Mouse (Mus musculus) gastrocnemius, postnatal 10 days (tissue): Measurements from ENCODE around the gene Ranbp3l. TPM values are rescaled to one million over a fixed set of nuclear protein-coding genes. Genes with fewer than 3 reads are reported as not detected.
"Not testable (repeated sequence)": the region's sequence is repeated elsewhere in the genome, so short reads cannot be mapped to it uniquely, and the experiment has no call there.

Source experiments
- DNase-seq: peaks from one replicate; pipeline ENCODE4 v3.0.0; 2021; ENCODE audit warnings: mixed read lengths
- long read RNA-seq, 2 experiments: library from polyadenylated mRNA; stranded (forward); transcript quantifications; one replicate each; pipeline ENCODE4 v2.0.0; 2021
- total RNA-seq, 2 experiments: library from RNA; stranded (reverse); gene quantifications; 2 replicates each; pipeline ENCODE4 v1.2.3; 2021

The Ranbp3l gene
- 1 to 10 TPM; 1.1 to 2.2 TPM for total RNA-seq
- long read RNA-seq, experiment 1: 0 reads
- long read RNA-seq, experiment 2: 0 reads

- DNase-seq: peak; percentile 4
Measured at GRCm38 (mm10) chr15:8967573-8968228, at the start of gene Ranbp3l. Gene Ranbp3l (plus strand): TSS chr15:8967949.

GRCm38 (mm10) chr15:8930061-8930460, 37.7 kb upstream of the Ranbp3l start:
- DNase-seq: no peak

GRCm38 (mm10) chr15:8936911-8937310, 30.8 kb upstream of the Ranbp3l start:
- DNase-seq: no peak

- no peak for DNase-seq
Measured at GRCm38 (mm10) chr15:8940861-8941260, 26.9 kb upstream of the Ranbp3l start.

- no peak for DNase-seq
Measured at GRCm38 (mm10) chr15:8950856-8951255, 16.9 kb upstream of the Ranbp3l start.

GRCm38 (mm10) chr15:8963323-8963722, 4.4 kb upstream of the Ranbp3l start:
- no peak for DNase-seq

- DNase-seq: no peak
Measured at GRCm38 (mm10) chr15:8968229-8968595, 463 bp downstream of the Ranbp3l start.

GRCm38 (mm10) chr15:8969061-8969635, 1.4 kb downstream of the Ranbp3l start:
- no peak for DNase-seq

GRCm38 (mm10) chr15:8991211-8991610, 23.5 kb downstream of the Ranbp3l start:
- no peak for DNase-seq

- DNase-seq: no peak
Measured at GRCm38 (mm10) chr15:8991859-8992838, 24.4 kb downstream of the Ranbp3l start.

GRCm38 (mm10) chr15:8994608-8995277, 27.0 kb downstream of the Ranbp3l start:
- DNase-seq: no peak

GRCm38 (mm10) chr15:8995490-8995889, 27.7 kb downstream of the Ranbp3l start:
- DNase-seq: no peak

GRCm38 (mm10) chr15:9002762-9003161, 35.0 kb downstream of the Ranbp3l start:
- DNase-seq: no peak

- DNase-seq: no peak
Measured at GRCm38 (mm10) chr15:9009196-9009595, 41.4 kb downstream of the Ranbp3l start.

GRCm38 (mm10) chr15:9014541-9014940, 46.8 kb downstream of the Ranbp3l start:
- DNase-seq: no peak

GRCm38 (mm10) chr15:9015496-9015895, 47.7 kb downstream of the Ranbp3l start:
- not testable (repeated sequence) for DNase-seq

GRCm38 (mm10) chr15:9055704-9056103, 88.0 kb downstream of the Ranbp3l start:
- DNase-seq: no peak

GRCm38 (mm10) chr15:9059856-9060255, 92.1 kb downstream of the Ranbp3l start:
- no peak for DNase-seq

GRCm38 (mm10) chr15:9061150-9061882, 93.6 kb downstream of the Ranbp3l start:
- DNase-seq: no peak

GRCm38 (mm10) chr15:9068881-9069280, 101.1 kb downstream of the Ranbp3l start:
- DNase-seq: no peak

GRCm38 (mm10) chr15:9070353-9070752, 102.6 kb downstream of the Ranbp3l start:
- no peak for DNase-seq
